ENCODE assay signal across 8 mouse cellular contexts in the genomic region with DNA sequence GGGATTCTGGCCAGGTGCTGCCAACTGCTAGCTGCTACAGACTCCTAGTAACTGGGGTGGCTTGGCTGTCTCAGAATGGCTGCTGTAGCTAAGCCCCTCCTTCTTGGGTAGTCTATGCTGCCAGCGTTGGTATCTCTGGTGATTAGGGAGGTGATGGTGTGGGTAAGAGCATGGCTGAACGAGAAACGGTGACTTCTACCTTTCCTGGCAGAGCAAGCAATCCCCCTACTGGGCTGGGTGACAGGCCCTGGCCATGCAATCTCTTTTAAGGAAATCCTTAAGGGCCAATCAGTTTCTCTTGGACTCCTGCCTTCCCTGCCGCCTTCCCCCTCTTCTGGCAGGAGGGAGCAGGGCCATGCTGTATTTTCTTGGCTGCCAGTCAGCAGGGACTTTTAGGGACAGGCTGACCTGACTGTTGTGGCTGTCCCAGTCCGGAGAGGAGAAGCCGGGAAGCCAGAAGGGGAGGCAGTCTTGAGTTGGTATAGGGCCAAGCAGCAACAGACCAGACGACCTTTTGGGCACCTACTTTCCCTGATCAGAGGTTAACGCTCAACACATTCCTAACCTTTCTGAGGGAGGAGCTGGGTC.
DNase-seq lines count a peak whose midpoint lies in the region; ATAC-seq and TF ChIP-seq lines count a peak whose summit lies in the region.

No protein-coding gene starts in this region.

- peaks cover 91% of the 10 kb centered on the region for H3K27me3 ChIP-seq in megakaryocyte, embryonic 14.5 days (replicated peaks)
- peaks cover 26% of the 10 kb centered on the region for H3K27me3 ChIP-seq in embryonic facial prominence, embryonic 15.5 days
- H3K27me3 ChIP-seq in heart, embryonic 16.5 days (ENCODE audit: control insufficient read depth, insufficient read depth, low read length), result peaks cover 5% of the 10 kb centered on the region; the same call in 1 of the 2 replicates
- H3K27me3 ChIP-seq in kidney, postnatal 0 days (ENCODE audit: insufficient read depth, low read length), result no peaks in the 10 kb centered on the region

- peak overlapping the region; percentile 91 for H3K4me3 ChIP-seq in megakaryocyte, embryonic 14.5 days (replicated peaks)
- H3K4me3 ChIP-seq in embryonic facial prominence, embryonic 15.5 days (replicated peaks), result peak overlapping the region; percentile 63
- H3K4me3 ChIP-seq in heart, embryonic 16.5 days (ENCODE audit: low read length), result peak overlapping the region; percentile 59
- H3K4me3 ChIP-seq in kidney, postnatal 0 days (replicated peaks; ENCODE audit: low read depth, low read length), result peak overlapping the region; percentile 38

- no peak overlapping the region for H3K9ac ChIP-seq in embryonic facial prominence, embryonic 15.5 days
- H3K9ac ChIP-seq in heart, embryonic 16.5 days (ENCODE audit: low read length), result peak overlapping the region; percentile 79
- no peak overlapping the region for H3K9ac ChIP-seq in kidney, postnatal 0 days (ENCODE audit: low read depth, low read length)

- TF ChIP-seq CTCF in kidney, postnatal 0 days (IDR thresholded peaks at IDR 0.05; ENCODE audit: low read depth), result peak; percentile 39

- WGBS in embryonic facial prominence, embryonic 15.5 days, result 20% methylated on average over 8 of the region's 8 CpGs
- WGBS in heart, embryonic 16.5 days, result 8% methylated on average over 8 of the region's 8 CpGs
- WGBS in kidney, postnatal 0 days, result 20% methylated on average over 8 of the region's 8 CpGs

- H3K9me3 ChIP-seq in megakaryocyte, embryonic 14.5 days, result no peaks in the 10 kb centered on the region; the same call in 1 of the 2 replicates
- no peaks in the 10 kb centered on the region for H3K9me3 ChIP-seq in embryonic facial prominence, embryonic 15.5 days (replicated peaks)
- no peaks in the 10 kb centered on the region for H3K9me3 ChIP-seq in heart, embryonic 16.5 days (replicated peaks; ENCODE audit: control insufficient read depth, low read length)
- no peaks in the 10 kb centered on the region for H3K9me3 ChIP-seq in kidney, postnatal 0 days (replicated peaks; ENCODE audit: low read length)

- H3K4me2 ChIP-seq in embryonic facial prominence, embryonic 15.5 days (replicated peaks), result peak overlapping the region; percentile 99
- H3K4me2 ChIP-seq in heart, embryonic 16.5 days (ENCODE audit: low read depth, low read length), result peak overlapping the region; percentile 71
- peak overlapping the region; percentile 96 for H3K4me2 ChIP-seq in kidney, postnatal 0 days (ENCODE audit: low read length)

- no peaks in the 10 kb centered on the region for H3K36me3 ChIP-seq in megakaryocyte, embryonic 14.5 days (replicated peaks; ENCODE audit: low read length)
- no peaks in the 10 kb centered on the region for H3K36me3 ChIP-seq in embryonic facial prominence, embryonic 15.5 days
- no peaks in the 10 kb centered on the region for H3K36me3 ChIP-seq in heart, embryonic 16.5 days (ENCODE audit: control insufficient read depth, insufficient read depth)
- H3K36me3 ChIP-seq in kidney, postnatal 0 days (ENCODE audit: insufficient read depth, low read length), result no peaks in the 10 kb centered on the region

- ATAC-seq in megakaryocyte, adult 5-6 weeks (ENCODE audit: poor library complexity, severe bottlenecking), result no peak
- no peak for ATAC-seq in embryonic facial prominence, embryonic 15.5 days (ENCODE audit: insufficient number of reproducible peaks, low FRiP score, low TSS enrichment, low read depth)
- peak; percentile 51 for ATAC-seq in heart, embryonic 16.5 days (replicated peaks; ENCODE audit: extremely low read depth, insufficient read depth, low FRiP score)
- ATAC-seq in kidney, postnatal 0 days (replicated peaks; ENCODE audit: low FRiP score, low read depth), result no peak

- H3K27ac ChIP-seq in embryonic facial prominence, embryonic 15.5 days (replicated peaks), result no peak overlapping the region
- peak overlapping the region; percentile 95 for H3K27ac ChIP-seq in heart, embryonic 16.5 days (ENCODE audit: low read length)
- no peak overlapping the region for H3K27ac ChIP-seq in kidney, postnatal 0 days

- H3K4me1 ChIP-seq in megakaryocyte, embryonic 14.5 days, result peaks cover 38% of the 10 kb centered on the region
- peaks cover 59% of the 10 kb centered on the region for H3K4me1 ChIP-seq in embryonic facial prominence, embryonic 15.5 days
- peaks cover 33% of the 10 kb centered on the region for H3K4me1 ChIP-seq in heart, embryonic 16.5 days (ENCODE audit: control insufficient read depth, insufficient read depth, low read length)
- H3K4me1 ChIP-seq in kidney, postnatal 0 days (replicated peaks; ENCODE audit: insufficient read depth, low read length), result peaks cover 15% of the 10 kb centered on the region

- peak; percentile 70 for DNase-seq in kidney, postnatal 0 days (ENCODE audit: low spot score)
- peak; percentile 80 to 86 for DNase-seq in lung, adult 18-20 months
- DNase-seq in right cerebral cortex, postnatal 10 days (ENCODE audit: low spot score in 2 of 2), result peak; percentile 81 to 86
- no peak for DNase-seq in spleen, postnatal 4 days (ENCODE audit: low spot score in 2 of 2)

Comparison
In these comparisons a context has a peak if more than half of its experiments do, and no peak if none do; other contexts are left out.
1. H3K4me3 ChIP-seq: peak in every context shown above with its lines; median percentile 91 in megakaryocyte, embryonic 14.5 days; 63 in embryonic facial prominence, embryonic 15.5 days; 59 in heart, embryonic 16.5 days; 38 in kidney, postnatal 0 days.
2. DNase-seq: peak in kidney, postnatal 0 days (single experiment), lung, adult 18-20 months (2 of 2) and right cerebral cortex, postnatal 10 days (2 of 2); none in spleen, postnatal 4 days (0 of 2).
3. Peak in every context shown above with its lines, with median percentiles within 50 percentile points of each other: H3K4me2 ChIP-seq.